Mouse (Mus musculus) adrenal gland, postnatal 14 days (tissue): ENCODE data around the gene Usp18. TPM values are rescaled to one million over a fixed set of nuclear protein-coding genes. Genes with fewer than 3 reads are reported as not detected.

Source experiments
- DNase-seq: peaks from one replicate; pipeline ENCODE4 v3.0.0; 2021; ENCODE audit warnings: mixed read lengths
- total RNA-seq: library from RNA; stranded (reverse); gene quantifications from 2 replicates; pipeline ENCODE4 v1.2.3, GENCODE M21; 2021

Gene Usp18
- total RNA-seq, 1 experiment from 2014 or later: 1.2 TPM

- no peak for DNase-seq
Measured at GRCm38 (mm10) chr6:121224993-121225392, 20.7 kb upstream of the Usp18 start.

- DNase-seq: no peak
Measured at GRCm38 (mm10) chr6:121226043-121226442, 19.7 kb upstream of the Usp18 start.

- no peak for DNase-seq
Measured at GRCm38 (mm10) chr6:121226744-121227143, 19.0 kb upstream of the Usp18 start.

- DNase-seq: no peak
Measured at GRCm38 (mm10) chr6:121228421-121228820, 17.3 kb upstream of the Usp18 start.

GRCm38 (mm10) chr6:121232652-121233051 lies 13.1 kb upstream of the Usp18 start:
- DNase-seq: no peak

- DNase-seq: no peak
Measured at GRCm38 (mm10) chr6:121236386-121236785, 9.3 kb upstream of the Usp18 start.

- DNase-seq: no peak
Measured at GRCm38 (mm10) chr6:121238209-121238608, 7.5 kb upstream of the Usp18 start.

GRCm38 (mm10) chr6:121241780-121242179 lies 3.9 kb upstream of the Usp18 start:
- DNase-seq: no peak

- DNase-seq: no peak
Measured at GRCm38 (mm10) chr6:121243161-121243560, 2.5 kb upstream of the Usp18 start.

- no peak for DNase-seq
Measured at GRCm38 (mm10) chr6:121246037-121246361, 293 bp downstream of the Usp18 start.

GRCm38 (mm10) chr6:121250406-121250805 lies 4.7 kb downstream of the Usp18 start:
- DNase-seq: no peak

GRCm38 (mm10) chr6:121251256-121251655 lies 5.5 kb downstream of the Usp18 start:
- DNase-seq: no peak

- DNase-seq: peak; percentile 83
Measured at GRCm38 (mm10) chr6:121260548-121260947, 14.8 kb downstream of the Usp18 start.

- no peak for DNase-seq
Measured at GRCm38 (mm10) chr6:121261233-121261632, 15.5 kb downstream of the Usp18 start.

GRCm38 (mm10) chr6:121262004-121262403 lies 16.3 kb downstream of the Usp18 start:
- DNase-seq: no peak

- no peak for DNase-seq
Measured at GRCm38 (mm10) chr6:121262496-121262895, 16.8 kb downstream of the Usp18 start.

GRCm38 (mm10) chr6:121270156-121270555 lies 24.4 kb downstream of the Usp18 start:
- DNase-seq: no peak

- no peak for DNase-seq
Measured at GRCm38 (mm10) chr6:121271707-121272074, 26.0 kb downstream of the Usp18 start.

- peak; percentile 86 for DNase-seq
Measured at GRCm38 (mm10) chr6:121272075-121272800, 26.5 kb downstream of the Usp18 start.

- DNase-seq: peak; percentile 55
Measured at GRCm38 (mm10) chr6:121274356-121274755, 28.6 kb downstream of the Usp18 start.

GRCm38 (mm10) chr6:121284132-121284531 lies 38.4 kb downstream of the Usp18 start:
- peak; percentile 46 for DNase-seq

- DNase-seq: peak; percentile 43
Measured at GRCm38 (mm10) chr6:121299317-121299716, 53.6 kb downstream of the Usp18 start.

GRCm38 (mm10) chr6:121299954-121300353 lies 54.2 kb downstream of the Usp18 start, which contains the start of gene Slc6a13:
Gene Slc6a13, plus strand, starts transcription at chr6:121300227.
- peak; percentile 68 for DNase-seq

GRCm38 (mm10) chr6:121300504-121300903 lies 54.8 kb downstream of the Usp18 start:
- DNase-seq: no peak
